Mouse (Mus musculus) gastrocnemius, postnatal 10 days (tissue): ENCODE measurements around the gene Cubn. TPM values are rescaled to one million over a fixed set of nuclear protein-coding genes. Genes with fewer than 3 reads are reported as not detected.

Experiments
- DNase-seq: peaks from one replicate; pipeline ENCODE4 v3.0.0; 2021; ENCODE audit warnings: mixed read lengths
- total RNA-seq, 2 experiments: library from RNA; stranded (reverse); gene quantifications; 2 replicates each; pipeline ENCODE4 v1.2.3; 2021

The Cubn gene
- total RNA-seq, 2 experiments from 2014 or later, result 0.14 to 0.20 TPM

- DNase-seq, result no peak
These were observed 7.0 kb downstream of the Cubn start for GRCm38 (mm10) chr2:13484566-13484965.

DNA sequence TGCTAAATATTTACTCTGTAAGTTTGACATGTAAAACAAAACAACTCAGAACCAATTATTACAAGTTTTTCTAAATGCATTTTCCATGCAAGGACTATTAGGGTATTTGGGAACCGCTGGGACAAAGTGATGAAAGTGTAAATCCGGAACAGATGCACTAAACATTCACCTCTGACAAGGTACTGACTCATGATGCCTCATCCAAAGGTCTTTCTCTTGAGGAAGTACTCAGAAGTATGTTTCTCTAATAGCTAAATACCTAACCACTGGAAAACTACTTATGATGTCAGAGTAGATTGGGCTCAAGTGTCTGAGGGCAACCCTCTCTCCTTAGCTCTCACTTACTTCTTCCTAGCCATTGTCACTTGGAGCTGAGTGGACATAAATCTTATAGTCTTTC lies 10.9 kb downstream of the Cubn start:
- no peak for DNase-seq

GRCm38 (mm10) chr2:13479165-13479564 lies 12.4 kb downstream of the Cubn start:
- no peak for DNase-seq

GRCm38 (mm10) chr2:13470108-13470507 lies 21.5 kb downstream of the Cubn start:
- DNase-seq, result no peak

GRCm38 (mm10) chr2:13469641-13470040 lies 22.0 kb downstream of the Cubn start:
- DNase-seq, result no peak

DNA sequence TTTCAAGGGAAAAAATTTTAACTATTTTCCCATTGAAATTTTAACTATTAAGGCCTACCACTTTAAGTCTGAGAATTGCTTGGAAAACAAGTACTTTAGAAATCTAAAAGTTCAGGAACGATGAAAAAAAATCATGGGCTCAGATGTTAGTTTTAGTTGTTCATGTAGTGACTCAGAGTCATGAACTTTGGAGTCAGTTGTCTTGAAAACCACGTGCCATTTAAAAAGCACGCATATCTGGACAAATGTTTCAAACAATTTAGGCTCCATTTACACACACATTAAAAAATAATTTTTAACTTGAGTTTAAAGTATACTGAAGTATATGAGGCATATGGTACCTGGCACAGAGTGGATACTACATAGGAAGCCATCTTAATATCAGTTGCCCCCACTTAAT lies 24.9 kb downstream of the Cubn start:
- DNase-seq, result no peak

GRCm38 (mm10) chr2:13458088-13458487 lies 33.5 kb downstream of the Cubn start:
- no peak for DNase-seq

GRCm38 (mm10) chr2:13456821-13457220 lies 34.8 kb downstream of the Cubn start:
- no peak for DNase-seq

DNA sequence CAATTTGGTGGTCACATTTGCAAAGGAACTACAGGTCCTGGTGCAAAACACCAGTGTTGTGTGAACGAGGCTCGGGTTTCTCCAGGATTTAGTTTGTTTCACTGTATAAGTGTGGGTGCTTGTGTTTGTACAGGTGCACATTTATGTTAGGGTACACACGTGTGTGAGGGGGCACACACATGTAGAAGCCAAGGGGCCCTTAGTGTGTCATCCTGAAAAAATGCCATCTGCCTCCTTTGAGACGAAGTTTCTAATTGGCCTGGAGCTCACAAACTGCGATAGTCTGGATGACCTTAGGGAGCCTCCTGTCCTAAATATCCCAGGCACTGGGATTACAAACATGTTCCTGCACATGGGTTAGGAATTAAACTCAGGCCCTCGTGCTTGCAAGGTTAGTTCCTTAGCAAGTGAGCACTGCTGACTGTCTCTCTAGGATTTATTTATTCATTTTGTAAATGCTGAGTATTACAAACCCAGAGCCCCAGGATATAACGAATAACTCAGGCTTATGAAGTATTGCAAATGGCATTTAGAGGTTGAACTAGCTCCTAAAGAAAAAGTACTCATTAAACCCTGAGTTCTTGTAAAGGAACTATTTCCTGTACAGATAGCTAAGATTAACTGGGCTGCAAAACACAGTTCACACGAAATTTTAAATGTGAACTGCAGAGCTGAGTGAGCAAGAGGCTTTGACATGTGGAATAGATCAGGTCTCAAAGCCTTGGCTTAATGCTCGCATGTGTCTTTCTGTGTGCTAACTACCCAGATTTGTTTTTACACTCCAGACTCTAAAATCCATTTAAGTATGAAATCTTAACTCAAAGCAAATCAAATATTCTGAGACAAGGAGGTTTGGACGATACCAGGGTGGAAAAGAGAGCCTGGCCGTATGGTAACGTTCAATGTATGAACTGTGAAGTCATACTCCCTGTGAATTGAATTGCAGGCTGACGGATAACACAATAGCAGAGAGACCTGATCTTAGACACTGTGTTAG lies 39.8 kb downstream of the Cubn start:
- no peak for DNase-seq

GRCm38 (mm10) chr2:13450895-13451294 lies 40.7 kb downstream of the Cubn start:
- DNase-seq, result no peak

- no peak for DNase-seq
These were observed 41.1 kb downstream of the Cubn start for GRCm38 (mm10) chr2:13450470-13450869.

GRCm38 (mm10) chr2:13445156-13445555 lies 46.5 kb downstream of the Cubn start:
- no peak for DNase-seq

GRCm38 (mm10) chr2:13438983-13439382 lies 52.6 kb downstream of the Cubn start:
- DNase-seq, result no peak

- no peak for DNase-seq
These were observed 53.3 kb downstream of the Cubn start for GRCm38 (mm10) chr2:13438275-13438845.

DNA sequence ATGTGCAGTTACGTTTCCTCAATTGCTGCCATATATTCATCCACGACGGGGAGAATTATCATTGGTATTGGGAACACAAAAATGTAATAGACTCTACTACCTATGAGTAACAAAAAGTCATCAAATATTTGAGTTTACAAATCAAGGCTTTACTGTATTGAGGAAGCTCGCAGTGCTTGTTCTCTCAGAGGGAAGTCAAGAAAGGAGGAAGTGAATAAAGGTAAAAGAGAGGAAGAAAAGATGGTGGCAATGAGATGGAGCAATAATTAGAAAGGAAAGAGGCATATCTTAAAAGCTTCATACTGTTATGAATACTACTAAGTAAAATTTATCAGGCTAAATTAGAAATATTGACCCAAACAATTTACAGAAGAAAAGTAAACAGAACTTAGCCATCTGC lies 59.6 kb downstream of the Cubn start:
- no peak for DNase-seq

- DNase-seq, result no peak
These were observed 69.4 kb downstream of the Cubn start for GRCm38 (mm10) chr2:13421974-13422760.

- DNase-seq, result no peak
These were observed 74.7 kb downstream of the Cubn start for GRCm38 (mm10) chr2:13416765-13417524.

DNA sequence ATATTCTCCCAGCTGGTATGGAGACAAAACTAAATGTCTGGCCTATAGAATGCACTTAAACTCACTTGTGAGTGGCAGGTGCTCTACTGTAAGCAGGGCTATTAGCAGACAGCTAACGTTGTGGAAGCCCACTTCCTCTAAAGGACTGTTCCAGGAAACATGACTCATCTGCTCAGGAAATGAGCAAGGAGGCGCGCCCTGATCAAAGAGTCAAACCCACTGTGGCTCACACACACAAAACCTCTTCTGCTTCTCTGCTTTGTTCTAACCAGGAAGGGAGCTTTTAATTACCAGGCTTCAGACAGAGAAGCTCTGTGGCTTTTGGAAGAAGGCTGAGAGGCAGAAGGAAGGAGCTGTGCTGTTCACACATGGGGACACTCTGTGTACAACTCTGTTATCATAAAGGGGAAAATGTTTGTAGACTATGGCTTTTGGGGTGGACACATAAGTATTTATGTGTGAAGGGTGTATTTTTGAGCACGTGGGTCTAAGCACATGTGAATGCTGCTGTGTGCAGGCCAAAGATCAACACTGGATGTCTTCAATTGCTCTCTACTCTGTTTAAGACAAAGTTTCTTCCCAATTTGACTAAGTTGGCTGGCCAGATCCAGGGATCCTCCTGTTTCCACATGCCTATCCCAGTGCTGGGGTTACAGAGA lies 78.0 kb downstream of the Cubn start:
- DNase-seq, result no peak

DNA sequence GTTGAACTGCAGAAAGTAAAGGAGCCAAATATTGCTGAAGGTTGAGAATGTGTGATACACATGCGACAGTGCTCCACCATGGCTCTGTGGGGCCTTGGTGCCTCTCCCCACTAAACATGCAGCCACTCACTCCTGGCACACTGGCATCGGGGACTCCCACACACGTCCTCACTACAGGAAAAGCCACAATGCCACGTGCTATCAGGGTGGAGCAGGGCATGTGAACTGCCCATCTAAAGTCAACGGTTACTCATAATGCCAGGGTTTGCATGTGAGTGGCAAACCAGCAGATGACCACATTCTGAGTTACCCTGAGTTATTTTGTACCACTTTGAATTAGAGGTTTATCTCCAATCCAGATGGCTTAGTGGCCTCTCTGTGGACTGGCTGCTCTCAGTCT lies 81.0 kb downstream of the Cubn start:
- DNase-seq, result no peak

- DNase-seq, result no peak
These were observed 81.7 kb downstream of the Cubn start for GRCm38 (mm10) chr2:13409767-13410519.

- no peak for DNase-seq
These were observed 83.3 kb downstream of the Cubn start for GRCm38 (mm10) chr2:13408333-13408732.
